Mouse (Mus musculus): ENCODE measurements around the gene Thbs4. TPM values are rescaled to one million over a fixed set of nuclear protein-coding genes. Genes with fewer than 3 reads are reported as not detected.
A peak's percentile ranks its signal among the peaks of the same experiment; 100 is the strongest.

Gene Thbs4
- polyA plus RNA-seq, 1 experiment from 2014 or later = 1.4 TPM

DNA sequence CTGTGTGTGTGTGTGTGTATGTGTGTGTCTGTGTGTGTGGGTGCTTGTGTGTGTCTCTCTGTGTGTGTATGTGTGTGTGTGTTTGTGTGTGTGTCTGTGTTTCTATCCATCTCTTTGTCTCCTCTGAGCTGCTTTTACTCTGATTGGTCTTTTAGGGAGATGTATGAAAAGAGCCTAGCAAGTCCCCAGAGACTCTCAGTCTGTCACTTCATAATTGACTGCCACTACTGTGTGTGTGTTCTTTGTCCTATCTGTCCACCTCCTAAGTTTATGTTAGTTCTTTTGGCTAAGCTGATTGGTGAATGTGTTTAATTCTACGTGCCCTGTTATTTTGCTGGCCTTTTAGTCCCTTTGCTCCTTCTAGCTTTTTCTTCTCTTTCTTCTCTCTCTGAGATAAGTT is 58.9 kb downstream of the Thbs4 start:
- Histone ChIP-seq H3K4me1 (ENCODE audit: control insufficient read depth, insufficient read depth, low read length) (no peaks in the 10 kb centered on the region), H3K27ac (ENCODE audit: low read depth, low read length) (no peak overlapping the region), H3K4me3 (ENCODE audit: low read depth, low read length) (no peak overlapping the region), H3K4me2 (ENCODE audit: low read depth, low read length) (no peak overlapping the region), H3K27me3 (ENCODE audit: control insufficient read depth, insufficient read depth, low read length) (no peaks in the 10 kb centered on the region), H3K9me3 (ENCODE audit: control insufficient read depth, low read length) (no peaks in the 10 kb centered on the region), H3K36me3 (ENCODE audit: control insufficient read depth, insufficient read depth, low read length) (no peaks in the 10 kb centered on the region), H3K9ac (replicated peaks; ENCODE audit: low read depth, low read length) (no peak overlapping the region)
- no peak for ATAC-seq (ENCODE audit: low read depth)
- 20% methylated on average over 1 of the region's 1 CpGs for WGBS

DNA sequence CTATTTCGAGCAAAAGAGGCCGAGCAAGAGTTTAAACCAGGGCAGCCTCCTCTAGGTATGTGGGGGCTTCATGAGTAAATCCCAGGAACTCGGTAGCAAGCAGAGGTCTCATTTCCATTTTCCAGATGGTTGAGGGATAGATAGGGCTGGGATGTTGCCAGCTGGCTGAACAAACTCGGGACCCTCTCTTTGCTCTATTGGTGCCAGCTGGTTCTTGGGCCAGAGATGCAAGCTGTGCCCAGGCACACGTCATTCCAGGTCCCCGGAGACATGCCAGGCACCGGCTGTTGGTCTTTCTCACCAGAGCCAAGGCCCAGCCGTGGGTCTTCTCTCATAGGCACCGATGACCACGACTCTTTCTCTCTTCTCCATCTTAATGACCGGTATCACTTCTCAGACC is 60.9 kb downstream of the Thbs4 start:
- no peak overlapping the region for H3K4me3 ChIP-seq (ENCODE audit: low read depth, low read length)
- H3K9ac ChIP-seq (replicated peaks; ENCODE audit: low read depth, low read length) = no peak overlapping the region
- WGBS = 46% methylated on average over 11 of the region's 11 CpGs
- peak; percentile 60 for ATAC-seq (ENCODE audit: low read depth)
- H3K4me2 ChIP-seq (ENCODE audit: low read depth, low read length) = no peak overlapping the region
- no peaks in the 10 kb centered on the region for H3K27me3 ChIP-seq (ENCODE audit: control insufficient read depth, insufficient read depth, low read length)
- no peaks in the 10 kb centered on the region for H3K4me1 ChIP-seq (ENCODE audit: control insufficient read depth, insufficient read depth, low read length)
- peak overlapping the region; percentile 64 for H3K27ac ChIP-seq (ENCODE audit: low read depth, low read length)
- H3K36me3 ChIP-seq (ENCODE audit: control insufficient read depth, insufficient read depth, low read length) = no peaks in the 10 kb centered on the region
- H3K9me3 ChIP-seq (ENCODE audit: control insufficient read depth, low read length) = no peaks in the 10 kb centered on the region

DNA sequence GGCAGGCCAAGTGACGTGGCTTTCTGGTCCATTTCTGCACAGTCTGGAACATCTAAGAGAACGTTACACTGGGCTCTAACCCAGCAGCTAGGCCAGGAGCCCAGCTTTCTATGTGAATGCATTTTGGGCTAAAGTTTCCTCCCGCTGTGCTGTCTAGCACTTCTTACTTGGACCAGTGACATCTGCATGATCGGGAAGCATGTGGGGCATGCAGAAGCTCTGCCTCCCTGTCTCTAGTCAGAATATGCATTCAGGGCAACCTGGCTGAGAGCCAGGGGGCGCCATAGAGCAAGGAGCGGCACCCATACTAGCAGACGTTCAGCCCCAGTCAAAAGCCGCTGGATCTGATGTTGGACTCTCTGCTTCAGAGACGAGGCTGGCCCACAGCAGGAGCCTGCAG is 61.4 kb downstream of the Thbs4 start:
- H3K27me3 ChIP-seq (ENCODE audit: control insufficient read depth, insufficient read depth, low read length) = no peaks in the 10 kb centered on the region
- peak overlapping the region; percentile 60; the same call in 1 of the 2 replicates for H3K27ac ChIP-seq (ENCODE audit: low read depth, low read length)
- H3K4me2 ChIP-seq (ENCODE audit: low read depth, low read length) = no peak overlapping the region
- no peaks in the 10 kb centered on the region for H3K4me1 ChIP-seq (ENCODE audit: control insufficient read depth, insufficient read depth, low read length)
- no peak overlapping the region for H3K9ac ChIP-seq (replicated peaks; ENCODE audit: low read depth, low read length)
- 0 out of 2 replicates have a peak, but pooled peaks have one; percentile 3 for ATAC-seq (ENCODE audit: low read depth)
- H3K36me3 ChIP-seq (ENCODE audit: control insufficient read depth, insufficient read depth, low read length) = no peaks in the 10 kb centered on the region
- H3K4me3 ChIP-seq (ENCODE audit: low read depth, low read length) = no peak overlapping the region
- no peaks in the 10 kb centered on the region for H3K9me3 ChIP-seq (ENCODE audit: control insufficient read depth, low read length)
- WGBS = 41% methylated on average over 9 of the region's 9 CpGs

DNA sequence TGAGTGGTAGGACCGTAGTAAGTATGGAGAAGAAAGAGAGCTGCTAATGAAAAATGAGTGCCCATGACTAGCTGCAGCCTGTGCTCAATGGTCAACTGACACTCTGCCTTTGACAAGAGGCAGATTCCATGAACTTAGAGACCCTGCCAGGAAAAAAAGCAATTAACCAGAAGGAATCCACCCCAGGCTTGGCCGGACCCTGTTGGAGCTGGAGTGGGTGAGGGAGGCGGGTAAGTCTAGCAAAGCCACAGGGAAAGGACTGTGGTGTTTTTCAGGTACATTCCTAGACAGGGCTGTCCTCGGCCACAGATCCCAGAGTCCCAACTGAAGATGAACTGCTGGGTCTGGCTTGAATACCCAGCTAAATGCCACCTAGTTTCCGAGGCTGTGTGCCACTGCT is 61.8 kb downstream of the Thbs4 start:
- ATAC-seq (ENCODE audit: low read depth) = no peak

DNA sequence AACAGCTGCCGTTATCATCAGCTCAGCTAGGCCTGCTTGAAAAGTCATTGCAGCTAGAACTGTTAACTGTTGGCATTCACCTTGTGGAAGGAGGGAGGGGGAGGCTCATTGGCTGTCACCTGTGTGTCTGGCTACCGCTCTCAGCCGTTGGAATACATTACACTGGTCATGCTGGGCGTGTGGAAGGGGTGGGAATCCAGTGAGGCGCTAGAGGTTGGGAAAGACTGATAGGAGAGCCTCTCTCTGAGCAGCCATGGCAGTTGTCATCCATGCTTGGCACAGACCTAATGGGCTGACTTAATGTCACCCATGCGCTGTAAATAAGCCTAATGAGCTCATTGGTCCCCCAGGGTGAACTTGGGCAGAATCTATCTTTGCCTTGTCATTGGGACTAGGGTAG is 62.8 kb downstream of the Thbs4 start:
- Histone ChIP-seq H3K4me1 (ENCODE audit: control insufficient read depth, insufficient read depth, low read length) (no peaks in the 10 kb centered on the region), H3K9me3 (ENCODE audit: control insufficient read depth, low read length) (no peaks in the 10 kb centered on the region), H3K27me3 (ENCODE audit: control insufficient read depth, insufficient read depth, low read length) (no peaks in the 10 kb centered on the region), H3K36me3 (ENCODE audit: control insufficient read depth, insufficient read depth, low read length) (no peaks in the 10 kb centered on the region), H3K4me2 (ENCODE audit: low read depth, low read length) (no peak overlapping the region), H3K9ac (replicated peaks; ENCODE audit: low read depth, low read length) (no peak overlapping the region), H3K4me3 (ENCODE audit: low read depth, low read length) (no peak overlapping the region), H3K27ac (ENCODE audit: low read depth, low read length) (no peak overlapping the region)
- peak; percentile 23; the same call in 1 of the 2 replicates for ATAC-seq (ENCODE audit: low read depth)
- WGBS = 65% methylated on average over 6 of the region's 6 CpGs

More for the DNA sequence above, 61.8 kb downstream of the Thbs4 start:
- Histone ChIP-seq H3K27ac (ENCODE audit: low read depth, low read length) (no peak overlapping the region), H3K9ac (replicated peaks; ENCODE audit: low read depth, low read length) (no peak overlapping the region), H3K36me3 (ENCODE audit: control insufficient read depth, insufficient read depth, low read length) (no peaks in the 10 kb centered on the region), H3K4me1 (ENCODE audit: control insufficient read depth, insufficient read depth, low read length) (no peaks in the 10 kb centered on the region), H3K4me2 (ENCODE audit: low read depth, low read length) (no peak overlapping the region), H3K4me3 (ENCODE audit: low read depth, low read length) (no peak overlapping the region), H3K27me3 (ENCODE audit: control insufficient read depth, insufficient read depth, low read length) (no peaks in the 10 kb centered on the region), H3K9me3 (ENCODE audit: control insufficient read depth, low read length) (no peaks in the 10 kb centered on the region)
- 81% methylated on average over 5 of the region's 5 CpGs for WGBS

DNA sequence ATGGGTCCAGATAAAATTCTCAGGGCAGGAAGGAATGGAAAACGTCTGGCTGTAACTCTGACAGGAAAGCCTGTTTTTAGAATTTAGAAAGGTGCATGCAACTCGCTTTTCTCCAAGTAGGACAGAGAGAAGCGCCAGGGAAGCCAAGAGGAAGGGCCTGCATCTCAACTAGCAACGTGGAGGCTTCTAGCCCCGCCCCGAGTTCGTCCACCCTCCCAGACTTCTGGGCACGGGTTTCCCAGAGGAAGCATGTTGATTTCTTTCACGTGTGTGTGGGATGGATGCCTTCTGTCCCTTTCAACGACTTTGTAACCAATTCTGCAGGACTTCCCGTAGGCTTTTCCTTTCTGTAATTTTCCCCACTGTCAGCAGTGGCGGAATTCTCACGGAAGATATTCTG is 64.8 kb downstream of the Thbs4 start:
- no peak for ATAC-seq (ENCODE audit: low read depth)
- Histone ChIP-seq H3K4me2 (ENCODE audit: low read depth, low read length) (no peak overlapping the region), H3K9me3 (ENCODE audit: control insufficient read depth, low read length) (no peaks in the 10 kb centered on the region), H3K9ac (replicated peaks; ENCODE audit: low read depth, low read length) (no peak overlapping the region), H3K27ac (ENCODE audit: low read depth, low read length) (no peak overlapping the region), H3K27me3 (ENCODE audit: control insufficient read depth, insufficient read depth, low read length) (no peaks in the 10 kb centered on the region), H3K36me3 (ENCODE audit: control insufficient read depth, insufficient read depth, low read length) (no peaks in the 10 kb centered on the region), H3K4me3 (ENCODE audit: low read depth, low read length) (no peak overlapping the region), H3K4me1 (ENCODE audit: control insufficient read depth, insufficient read depth, low read length) (no peaks in the 10 kb centered on the region)
- 66% methylated on average over 13 of the region's 13 CpGs for WGBS

DNA sequence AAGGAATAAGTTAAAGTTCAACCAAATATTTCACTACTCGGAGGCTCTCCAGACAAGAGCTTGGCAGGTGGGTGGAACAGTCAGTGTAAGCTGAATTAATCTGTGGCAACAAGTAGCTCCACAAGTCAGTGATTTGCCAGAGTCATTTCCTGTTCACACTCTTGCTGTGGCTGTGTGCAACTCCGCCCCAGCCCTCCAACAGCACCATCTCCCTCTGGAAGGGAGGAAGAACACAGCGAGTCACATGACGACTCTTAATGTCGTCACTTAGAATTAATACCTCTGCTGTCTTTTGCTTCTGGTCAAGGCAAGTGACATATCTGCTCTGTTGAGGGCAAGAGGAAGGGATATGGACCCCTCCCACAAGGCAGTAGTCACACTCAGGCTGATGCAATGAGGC is 72.2 kb downstream of the Thbs4 start:
- Histone ChIP-seq H3K9me3 (ENCODE audit: control insufficient read depth, low read length) (no peaks in the 10 kb centered on the region), H3K4me3 (ENCODE audit: low read depth, low read length) (no peak overlapping the region), H3K9ac (replicated peaks; ENCODE audit: low read depth, low read length) (no peak overlapping the region), H3K36me3 (ENCODE audit: control insufficient read depth, insufficient read depth, low read length) (no peaks in the 10 kb centered on the region), H3K27me3 (ENCODE audit: control insufficient read depth, insufficient read depth, low read length) (no peaks in the 10 kb centered on the region), H3K4me2 (ENCODE audit: low read depth, low read length) (no peak overlapping the region), H3K4me1 (ENCODE audit: control insufficient read depth, insufficient read depth, low read length) (no peaks in the 10 kb centered on the region), H3K27ac (ENCODE audit: low read depth, low read length) (no peak overlapping the region)
- 75% methylated on average over 5 of the region's 5 CpGs for WGBS
- no peak for ATAC-seq (ENCODE audit: low read depth)

DNA sequence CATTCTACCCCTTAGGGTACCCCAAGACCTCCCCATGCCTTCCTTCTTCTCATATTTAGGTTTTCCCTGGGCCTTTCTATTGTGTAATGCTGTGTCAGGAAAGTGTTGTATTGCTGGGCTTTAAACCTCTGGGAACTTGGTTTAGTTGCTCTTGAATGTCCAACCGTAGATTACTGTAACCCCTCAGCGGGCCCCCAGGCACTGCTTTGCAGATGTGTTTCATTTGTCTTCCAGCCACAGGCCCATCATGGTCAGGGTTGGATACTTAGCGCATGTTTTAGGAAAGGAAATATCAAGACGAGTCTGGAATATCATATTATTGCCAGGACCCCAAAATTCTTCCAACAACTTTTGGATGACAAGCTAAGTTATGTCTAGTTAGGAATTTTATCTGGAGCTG is 73.6 kb downstream of the Thbs4 start:
- WGBS = 90% methylated on average over 4 of the region's 4 CpGs
- no peak for ATAC-seq (ENCODE audit: low read depth)
- no peak overlapping the region for H3K27ac ChIP-seq (ENCODE audit: low read depth, low read length)

DNA sequence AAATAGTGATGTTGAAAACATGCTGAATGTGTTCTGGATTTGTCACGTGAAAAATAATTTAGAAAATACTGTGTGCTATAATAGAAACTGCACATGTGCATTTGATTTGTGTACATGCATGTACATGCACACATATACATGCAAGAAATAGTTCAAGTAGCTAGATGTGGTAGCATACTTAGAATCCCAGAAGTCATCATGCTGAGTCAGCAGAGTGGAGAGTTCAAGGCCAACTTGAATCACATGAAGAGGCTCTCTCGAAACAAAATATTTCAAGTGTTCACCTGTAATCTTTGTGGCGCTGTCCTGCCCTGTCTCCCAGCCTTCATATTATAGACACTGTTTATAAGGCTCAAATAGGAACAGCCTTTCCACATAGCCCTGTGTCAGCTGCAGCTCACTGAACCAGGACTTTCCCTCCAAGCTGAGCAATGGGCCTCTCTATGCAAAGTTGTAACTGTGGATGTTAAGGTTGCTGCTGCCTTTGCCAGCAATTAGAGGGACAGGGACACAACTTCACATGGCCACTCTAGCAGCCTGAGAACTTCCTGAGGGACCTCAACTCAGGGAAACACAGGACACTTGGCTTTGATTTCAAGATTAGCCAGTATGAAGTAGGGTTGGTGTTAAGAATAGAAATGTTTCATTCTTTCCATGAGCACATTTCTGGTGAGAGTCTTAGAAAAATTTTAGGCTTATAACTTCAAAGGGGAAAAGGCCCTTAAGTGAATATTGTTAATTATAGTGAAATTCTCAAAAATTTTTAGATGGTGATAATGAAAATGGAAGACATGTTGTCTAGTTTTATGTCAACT is 76.6 kb downstream of the Thbs4 start:
- Histone ChIP-seq H3K4me2 (ENCODE audit: low read depth, low read length) (no peak overlapping the region), H3K36me3 (ENCODE audit: control insufficient read depth, insufficient read depth, low read length) (no peaks in the 10 kb centered on the region), H3K4me1 (ENCODE audit: control insufficient read depth, insufficient read depth, low read length) (no peaks in the 10 kb centered on the region), H3K27ac (ENCODE audit: low read depth, low read length) (no peak overlapping the region), H3K27me3 (ENCODE audit: control insufficient read depth, insufficient read depth, low read length) (no peaks in the 10 kb centered on the region), H3K4me3 (ENCODE audit: low read depth, low read length) (no peak overlapping the region), H3K9me3 (ENCODE audit: control insufficient read depth, low read length) (no peaks in the 10 kb centered on the region), H3K9ac (replicated peaks; ENCODE audit: low read depth, low read length) (no peak overlapping the region)
- WGBS = 96% methylated on average over 3 of the region's 3 CpGs
- ATAC-seq (ENCODE audit: low read depth) = no peak

More for the DNA sequence above, 73.6 kb downstream of the Thbs4 start:
- no peaks in the 10 kb centered on the region for H3K36me3 ChIP-seq (ENCODE audit: control insufficient read depth, insufficient read depth, low read length)
- H3K9me3 ChIP-seq (ENCODE audit: control insufficient read depth, low read length) = no peaks in the 10 kb centered on the region
- no peak overlapping the region for H3K9ac ChIP-seq (replicated peaks; ENCODE audit: low read depth, low read length)
- no peak overlapping the region for H3K4me2 ChIP-seq (ENCODE audit: low read depth, low read length)
- no peaks in the 10 kb centered on the region for H3K27me3 ChIP-seq (ENCODE audit: control insufficient read depth, insufficient read depth, low read length)
- no peak overlapping the region for H3K4me3 ChIP-seq (ENCODE audit: low read depth, low read length)
- H3K4me1 ChIP-seq (ENCODE audit: control insufficient read depth, insufficient read depth, low read length) = no peaks in the 10 kb centered on the region

Data from neural tube, embryonic 14.5 days (tissue).